Mouse (Mus musculus): ENCODE results near the gene Acacb. TPM values are rescaled to one million over a fixed set of nuclear protein-coding genes. Genes with fewer than 3 reads are reported as not detected.

Acacb gene
- total RNA-seq, 2 experiments from 2014 or later, result 101 to 102 TPM

DNA sequence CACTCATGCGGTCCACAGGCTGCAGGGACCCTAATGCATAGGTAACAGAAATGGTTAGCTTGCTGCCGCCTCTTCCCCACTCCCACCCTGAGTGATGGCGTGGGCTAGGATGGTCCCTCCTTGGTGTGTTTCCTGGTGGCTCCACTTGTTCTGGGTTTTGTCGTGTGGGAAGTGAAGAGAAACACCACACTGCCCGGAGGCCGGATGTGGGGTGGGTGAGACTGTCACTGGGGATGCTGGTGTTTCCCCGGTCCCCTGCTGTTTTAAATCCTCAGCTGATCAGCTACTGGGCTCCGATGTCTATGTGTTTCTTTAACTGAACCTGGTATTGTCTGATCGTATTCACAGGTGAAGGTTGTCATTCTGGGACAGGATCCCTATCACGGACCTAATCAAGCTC lies 10.8 kb upstream of the Acacb start:
- DNase-seq, result no peak

DNA sequence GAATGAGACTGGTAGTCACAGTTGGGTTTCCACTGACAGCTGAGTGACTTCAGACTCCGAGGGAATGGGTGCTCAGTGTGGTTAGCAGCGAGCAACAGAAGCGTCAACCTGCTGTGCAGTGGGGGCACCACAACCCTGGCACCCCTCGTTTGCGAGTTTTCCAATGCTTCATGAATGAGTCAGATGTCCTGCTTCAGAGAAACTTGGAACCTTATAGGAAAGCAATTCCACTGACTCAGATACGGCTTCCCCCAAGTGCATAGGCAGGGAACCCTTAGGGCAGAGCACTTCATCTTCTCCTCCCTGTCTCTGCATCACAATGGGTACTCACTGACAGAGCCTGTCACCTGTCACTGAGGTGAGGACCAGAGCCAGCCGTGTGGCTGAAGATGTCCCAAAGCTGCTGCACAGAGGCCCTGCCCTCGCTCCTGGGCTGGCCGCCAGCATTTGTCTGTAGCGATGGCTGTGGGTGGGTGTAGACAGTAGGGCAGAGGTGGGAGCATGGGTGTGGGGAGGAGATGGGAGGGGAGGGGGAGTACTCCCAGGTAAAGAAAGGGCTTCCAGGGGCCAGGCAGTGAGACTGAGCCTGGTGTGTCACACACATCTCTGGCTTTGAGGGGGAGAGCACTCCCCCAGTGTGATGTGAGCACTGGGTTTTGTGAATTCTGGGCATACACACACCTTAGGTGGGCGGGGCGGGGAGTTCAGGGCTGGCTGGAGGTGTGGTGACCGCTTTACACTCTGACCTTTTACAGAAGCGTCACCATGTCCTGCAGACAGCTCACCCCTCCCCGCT lies 8.7 kb upstream of the Acacb start:
- peak; percentile 56 for DNase-seq

DNA sequence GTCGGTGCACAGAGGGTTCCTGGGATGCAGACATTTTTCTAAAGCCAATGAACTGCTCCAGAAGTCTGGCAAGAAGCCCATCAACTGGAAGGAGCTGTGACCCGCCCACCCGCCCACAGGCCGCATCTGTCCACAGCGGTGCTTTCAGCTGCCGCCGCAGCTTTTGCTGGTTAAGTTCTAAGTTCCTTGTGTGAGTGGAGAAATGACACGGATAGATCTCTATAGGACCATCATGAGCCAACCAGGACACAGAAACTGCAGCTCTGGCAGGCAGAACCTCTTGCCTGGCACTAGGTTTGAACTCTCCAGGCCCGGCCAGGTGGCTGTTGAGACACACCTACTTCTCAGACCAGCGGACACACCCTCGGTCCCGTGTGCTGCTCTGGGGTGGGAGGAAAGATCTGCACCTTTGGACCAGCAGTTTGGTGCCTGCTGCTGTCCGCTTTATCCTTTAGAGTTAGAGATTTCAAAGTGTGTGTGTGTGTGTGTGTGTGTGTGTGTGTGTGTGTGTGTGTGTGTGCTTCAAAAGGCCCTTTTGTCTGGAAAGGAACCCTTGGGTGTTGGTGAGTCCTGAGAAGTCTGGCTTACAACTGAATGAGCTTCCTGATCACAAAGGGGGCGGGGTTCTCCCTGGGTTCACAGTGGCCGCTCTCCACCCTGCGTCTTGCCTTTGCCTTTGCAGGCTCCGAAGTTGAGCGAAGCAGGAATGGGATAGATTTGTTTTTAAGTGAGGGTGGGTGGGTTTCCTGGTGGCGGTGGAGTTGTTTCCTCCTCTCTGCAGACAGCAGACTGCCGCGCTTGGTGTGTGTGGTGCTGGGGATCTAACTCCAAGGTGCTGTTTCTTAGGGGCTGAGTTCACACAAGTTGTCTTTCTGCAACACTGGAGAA lies 7.8 kb upstream of the Acacb start:
- DNase-seq, result peak; percentile 48

DNA sequence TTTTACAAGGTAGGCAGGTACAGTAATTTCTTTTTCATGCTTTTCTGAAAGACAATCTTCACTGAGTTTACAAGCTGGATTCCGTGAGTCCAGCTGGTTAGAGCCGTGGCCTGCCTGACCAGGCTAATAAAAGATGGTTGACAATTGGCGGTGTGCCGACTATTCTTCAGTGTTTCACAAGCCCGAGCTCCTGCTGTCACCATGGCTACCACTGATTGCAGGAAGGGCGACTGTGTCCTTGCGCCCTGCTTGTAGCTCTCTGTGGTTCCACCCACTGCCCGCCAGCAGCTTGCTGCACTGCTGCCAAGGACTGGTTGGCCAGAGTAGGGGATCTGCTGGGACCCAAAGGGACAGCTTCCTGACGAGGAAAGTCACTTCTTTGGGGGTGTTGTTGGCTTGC lies 7.2 kb upstream of the Acacb start:
- DNase-seq, result peak; percentile 95

DNA sequence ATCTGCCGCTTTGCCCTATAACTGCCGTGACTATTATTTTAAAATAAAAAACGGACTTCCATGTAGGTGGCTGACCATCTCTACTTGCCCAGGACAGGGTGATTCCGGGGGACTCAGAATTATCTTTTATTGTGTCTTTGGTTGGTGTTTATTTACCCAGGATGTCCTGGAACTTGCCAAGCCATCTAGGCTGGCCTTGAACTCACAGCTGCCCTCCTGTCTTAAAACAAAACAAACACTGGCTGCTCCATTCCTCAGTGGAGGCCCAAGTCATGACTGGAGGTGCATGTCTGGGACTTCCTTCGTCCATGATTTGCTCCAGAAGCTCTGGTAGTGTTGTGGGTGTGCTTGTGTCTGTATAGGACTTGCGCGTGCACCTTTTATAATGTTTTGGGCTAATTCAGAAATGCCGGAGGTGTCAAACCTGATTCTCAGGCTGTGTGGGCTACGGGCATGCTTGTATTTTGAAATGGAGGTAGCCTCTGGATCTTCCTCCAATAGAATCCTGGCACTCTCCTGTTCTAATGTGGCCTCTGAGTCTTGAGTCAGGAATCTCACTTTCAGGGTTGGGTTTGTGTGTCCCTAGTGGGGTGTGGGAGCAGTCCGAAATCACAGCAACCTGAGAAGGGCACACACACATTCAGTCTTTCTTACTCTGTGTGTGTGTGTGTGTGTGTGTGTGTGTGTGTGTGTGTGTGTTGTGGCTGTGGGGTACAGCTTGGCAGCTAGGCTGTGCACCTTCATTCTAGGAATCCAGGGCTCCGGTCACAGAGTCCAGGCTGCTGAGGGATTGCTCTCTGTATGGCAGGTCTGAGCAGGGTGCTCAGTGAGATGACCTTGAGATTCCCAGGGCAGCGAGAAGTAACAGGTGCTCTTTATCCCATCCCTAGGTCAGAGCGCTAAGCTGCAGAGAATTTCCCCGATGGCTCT lies 973 bp downstream of the Acacb start:
- DNase-seq, result no peak

DNA sequence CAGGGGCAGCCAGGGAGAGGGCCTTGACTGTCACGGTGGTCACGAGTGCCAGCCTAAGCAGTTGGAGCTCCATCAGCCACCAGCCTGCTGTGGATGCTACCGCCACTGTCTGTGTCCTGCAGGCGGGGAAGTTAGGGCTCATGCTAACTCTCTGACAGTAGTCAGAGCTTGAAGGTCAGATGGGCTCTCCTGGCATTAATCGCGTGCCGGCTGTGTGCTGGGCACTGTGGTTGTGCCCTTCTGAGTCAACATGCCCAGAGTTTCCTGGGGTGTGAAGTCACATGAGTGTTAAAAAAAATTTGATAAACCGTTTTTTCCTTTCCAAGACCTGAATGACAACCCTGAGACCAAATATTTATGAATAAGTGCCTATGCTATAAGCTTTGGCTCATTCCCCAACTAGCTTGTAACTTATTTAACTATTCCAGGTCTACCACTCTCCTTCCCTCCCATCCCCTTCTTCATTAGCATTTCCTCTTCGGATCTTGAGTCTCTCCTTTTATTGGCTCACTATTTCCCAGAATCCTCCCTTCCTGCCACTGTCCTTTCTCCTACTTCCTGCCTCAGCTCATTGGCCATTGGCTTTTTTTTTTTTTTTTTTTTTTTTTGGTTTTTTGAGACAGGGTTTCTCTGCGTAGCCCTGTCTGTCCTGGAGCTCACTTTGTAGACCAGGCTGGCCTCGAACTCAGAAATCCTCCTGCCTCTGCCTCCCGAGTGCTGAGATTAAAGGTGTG lies 6.2 kb downstream of the Acacb start:
- no peak for DNase-seq

DNA sequence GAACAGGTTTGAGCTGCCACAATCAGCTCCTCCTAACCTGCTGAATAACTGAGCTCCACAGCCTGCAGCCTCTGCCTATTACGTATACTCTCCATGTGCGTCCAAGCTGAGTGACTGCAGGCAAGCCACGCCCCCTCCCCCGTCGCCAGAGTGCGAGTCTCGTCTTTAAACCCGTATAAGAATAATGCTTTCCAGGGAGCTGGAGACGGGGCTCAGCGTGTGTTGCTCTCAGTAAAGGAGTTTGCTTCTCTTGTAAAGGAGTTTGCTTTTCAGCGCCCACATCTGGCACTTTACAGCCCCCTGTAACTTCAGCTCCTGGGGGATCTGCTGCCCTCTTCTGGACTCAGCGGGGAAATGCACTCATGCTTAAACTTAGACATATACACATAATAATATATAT lies 7.2 kb downstream of the Acacb start:
- peak; percentile 49 for DNase-seq

DNA sequence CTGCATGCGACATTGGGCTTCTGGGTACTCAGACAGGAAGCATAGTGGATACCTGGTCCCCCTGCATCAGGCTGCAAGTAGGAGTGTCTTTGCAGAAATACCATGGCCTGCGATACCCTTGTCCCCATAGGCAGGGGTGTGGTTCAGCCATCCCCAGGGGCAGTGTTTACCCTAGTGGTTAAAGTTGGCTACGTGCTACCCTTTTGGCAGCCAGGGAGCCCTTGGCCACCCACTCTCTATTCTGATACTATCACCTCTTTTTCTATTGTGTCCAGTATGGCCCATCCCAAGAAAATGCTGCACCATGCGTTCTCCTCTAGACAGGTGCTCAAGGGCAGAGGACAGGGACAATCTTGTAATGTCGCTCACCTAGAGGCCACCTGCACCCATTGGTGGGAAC lies 8.4 kb downstream of the Acacb start:
- DNase-seq, result no peak

DNA sequence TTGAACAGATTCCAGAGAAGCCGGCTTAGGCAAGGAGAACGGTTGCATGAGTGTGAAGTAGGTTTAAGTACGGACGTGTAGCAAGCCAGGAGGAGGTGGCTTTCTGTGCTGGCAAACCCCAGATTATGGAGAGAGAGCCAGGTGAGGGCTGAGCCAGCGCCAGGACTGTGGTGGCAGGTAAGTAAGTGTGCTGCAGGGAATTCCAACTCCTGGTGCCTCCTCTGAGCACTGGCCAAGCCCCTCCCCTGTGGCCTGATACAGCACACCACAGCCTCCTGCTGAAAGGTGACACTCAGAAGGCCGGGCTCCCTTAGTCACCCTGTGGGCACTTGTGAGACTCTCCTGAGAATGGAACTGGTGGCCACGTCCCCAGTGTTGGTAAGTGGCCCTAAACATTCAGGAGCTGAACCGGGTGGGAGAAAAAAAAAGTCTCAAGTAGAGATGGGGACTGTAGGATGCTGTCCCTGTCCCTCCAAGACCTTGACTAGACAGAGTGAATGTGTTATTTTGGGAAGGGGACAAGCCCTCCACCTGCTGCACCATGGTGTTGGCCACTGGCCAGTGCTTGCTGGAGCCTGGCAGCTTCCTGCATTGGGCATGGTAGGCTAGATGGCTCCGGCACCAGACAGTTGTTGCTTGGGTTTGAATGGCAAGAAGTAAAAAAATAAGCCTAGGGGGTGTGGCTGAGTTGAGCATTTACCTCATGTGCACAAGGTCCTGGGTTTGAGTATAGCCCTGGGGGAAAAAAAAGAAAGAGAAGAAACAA lies 9.0 kb downstream of the Acacb start:
- DNase-seq, result peak; percentile 54

DNA sequence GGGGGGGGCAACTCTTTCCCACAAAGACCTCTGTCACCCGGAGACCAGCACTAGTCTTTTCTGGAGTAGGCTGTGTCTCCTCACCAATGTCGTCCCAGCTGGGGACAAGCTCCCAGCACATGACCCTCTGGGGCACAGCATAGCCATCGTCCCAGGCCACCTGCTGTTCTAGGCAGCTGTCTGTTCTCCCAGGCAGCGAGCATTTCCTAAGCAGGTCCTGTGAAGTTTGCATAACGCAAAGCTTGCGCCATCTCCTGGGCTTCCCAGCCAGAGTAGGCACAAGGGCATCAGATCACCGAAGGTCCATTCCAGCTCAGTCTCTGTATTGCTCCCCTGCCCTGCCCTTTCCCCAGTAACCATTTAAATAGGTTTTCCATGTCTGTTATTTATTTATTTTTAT lies 10.9 kb downstream of the Acacb start:
- no peak for DNase-seq

DNA sequence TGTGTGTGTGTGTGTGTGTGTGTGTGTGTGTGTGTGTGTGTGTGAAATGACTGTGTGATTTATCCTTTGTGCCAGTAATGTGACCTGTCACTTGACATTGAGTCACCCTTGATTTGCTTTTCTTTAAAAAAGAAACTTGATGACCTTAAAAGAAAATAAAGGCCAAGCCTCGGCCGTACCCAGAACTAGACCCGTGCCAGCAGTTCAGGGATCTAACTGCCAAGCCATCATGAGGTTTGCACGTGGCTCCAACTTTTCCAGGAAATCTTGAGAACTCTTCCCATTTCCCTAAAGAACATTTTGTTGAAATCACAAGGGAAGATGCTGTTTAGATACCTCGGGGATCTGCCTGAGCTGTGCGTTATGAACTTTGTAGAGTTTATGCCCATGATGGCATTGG lies 15.1 kb downstream of the Acacb start:
- DNase-seq, result no peak

DNA sequence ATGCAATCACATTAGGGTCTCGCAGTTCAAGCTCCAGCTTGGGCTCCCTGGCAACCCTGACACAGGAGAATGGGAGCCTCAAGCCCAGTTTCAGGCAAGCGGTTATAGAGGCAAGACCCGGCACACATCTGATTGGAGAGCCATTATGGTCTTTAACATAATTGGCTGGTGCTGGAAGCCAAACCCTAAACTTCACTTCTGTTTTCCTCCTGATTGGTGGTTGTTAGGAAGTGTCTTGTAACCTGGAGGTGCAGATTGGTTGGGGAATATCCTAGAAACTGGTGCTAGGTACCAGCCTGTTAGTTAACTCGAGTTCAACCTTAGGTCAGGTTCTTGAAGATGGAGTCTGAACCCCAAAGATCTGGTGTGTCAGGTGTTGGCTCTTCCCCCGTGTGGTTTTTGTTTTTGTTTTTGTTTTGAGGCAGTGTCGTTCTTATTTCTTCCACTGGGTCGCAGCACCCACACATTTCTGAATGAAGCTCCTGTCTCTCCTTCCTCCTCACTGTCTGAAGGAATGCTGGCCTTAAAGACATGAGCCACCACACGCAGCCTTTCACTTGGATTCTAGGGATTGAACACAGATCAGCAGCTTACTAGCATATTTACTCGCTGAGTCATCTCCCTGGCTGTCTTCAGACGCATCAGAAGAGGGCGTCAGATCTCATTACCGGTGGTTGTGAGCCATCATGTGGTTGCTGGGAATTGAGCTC lies 15.9 kb downstream of the Acacb start:
- DNase-seq, result no peak

DNA sequence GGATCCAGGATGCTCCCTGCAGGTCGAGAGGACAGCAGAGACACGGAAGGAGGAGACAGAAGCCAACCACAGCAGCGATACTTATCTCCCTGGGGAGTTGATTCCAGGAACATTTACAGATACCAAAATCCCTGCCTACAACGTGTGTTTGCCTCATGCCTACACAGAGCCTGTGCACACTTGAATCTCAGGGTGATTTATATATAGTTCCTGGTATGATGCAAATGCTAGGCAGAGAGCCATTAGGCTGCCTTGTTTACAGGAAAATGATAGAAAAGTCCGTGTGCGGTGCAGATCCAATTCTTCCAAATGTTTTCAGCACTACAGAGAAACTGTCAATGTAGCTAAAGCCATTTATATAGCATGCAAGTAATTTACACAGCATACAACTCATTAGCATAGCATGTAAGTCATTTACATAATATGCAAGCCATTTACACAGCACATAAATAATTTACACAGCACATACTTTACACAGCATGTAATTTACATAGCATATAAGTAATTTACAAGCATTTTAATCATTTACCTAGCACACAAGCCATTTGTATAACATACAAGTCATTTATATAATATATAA lies 16.9 kb downstream of the Acacb start:
- no peak for DNase-seq

DNA sequence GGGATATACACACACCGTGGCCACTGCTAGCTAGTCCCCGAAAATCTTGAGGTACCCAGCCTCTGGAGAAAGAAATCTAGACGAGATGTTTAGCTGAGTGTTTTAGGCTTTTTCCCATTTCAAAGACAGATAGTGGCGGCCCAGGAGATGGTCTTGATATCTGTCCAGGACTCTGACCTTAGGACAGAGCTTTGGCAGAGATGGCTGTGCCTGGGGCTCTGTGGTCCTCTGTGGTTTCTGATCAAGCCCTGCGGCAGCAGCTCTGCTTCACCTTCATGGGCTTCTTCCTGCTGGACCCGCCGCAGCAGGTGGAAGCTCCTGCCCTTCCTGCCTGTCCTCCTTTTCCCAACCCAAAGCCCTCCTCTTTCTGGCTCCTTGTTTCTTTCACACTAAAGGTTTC lies 24.0 kb downstream of the Acacb start:
- no peak for DNase-seq

DNA sequence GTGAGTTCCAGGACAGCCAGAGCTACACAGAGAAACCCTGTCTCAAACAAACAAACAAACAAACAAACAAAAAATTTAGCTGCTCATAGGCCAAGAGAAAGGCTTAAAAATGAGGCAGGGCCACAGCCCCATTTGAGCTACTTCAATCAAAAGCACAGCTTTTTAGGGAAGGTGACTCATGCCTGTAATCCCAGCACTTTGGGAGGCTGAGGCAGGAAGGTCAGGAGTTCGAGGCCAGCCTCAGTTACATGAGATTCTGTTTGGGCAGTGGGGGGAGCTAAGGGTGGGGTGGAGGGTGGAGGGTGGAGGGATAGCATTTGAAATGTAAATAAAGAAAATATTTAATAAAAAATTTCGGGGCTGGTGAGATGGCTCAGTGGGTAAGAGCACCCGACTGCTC lies 26.6 kb downstream of the Acacb start:
- no peak for DNase-seq

DNA sequence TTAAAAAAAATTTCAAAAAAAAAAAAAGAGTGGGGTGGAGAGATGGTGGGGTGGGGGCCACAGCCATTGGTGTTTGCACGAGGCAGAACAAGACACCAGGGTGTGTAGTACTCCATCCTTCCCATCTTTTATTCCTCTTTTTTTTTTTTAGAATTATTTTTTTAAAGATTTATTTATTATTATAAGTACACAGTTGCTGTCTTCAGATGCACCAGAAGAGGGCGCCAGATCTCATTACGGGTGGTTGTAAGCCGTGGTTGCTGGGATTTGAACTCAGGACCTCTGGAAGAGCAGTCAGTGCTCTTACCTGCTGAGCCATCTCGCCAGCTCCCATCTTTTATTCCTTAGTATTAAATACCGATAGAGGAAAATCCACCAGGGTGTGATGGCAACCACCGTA lies 27.1 kb downstream of the Acacb start:
- no peak for DNase-seq

DNA sequence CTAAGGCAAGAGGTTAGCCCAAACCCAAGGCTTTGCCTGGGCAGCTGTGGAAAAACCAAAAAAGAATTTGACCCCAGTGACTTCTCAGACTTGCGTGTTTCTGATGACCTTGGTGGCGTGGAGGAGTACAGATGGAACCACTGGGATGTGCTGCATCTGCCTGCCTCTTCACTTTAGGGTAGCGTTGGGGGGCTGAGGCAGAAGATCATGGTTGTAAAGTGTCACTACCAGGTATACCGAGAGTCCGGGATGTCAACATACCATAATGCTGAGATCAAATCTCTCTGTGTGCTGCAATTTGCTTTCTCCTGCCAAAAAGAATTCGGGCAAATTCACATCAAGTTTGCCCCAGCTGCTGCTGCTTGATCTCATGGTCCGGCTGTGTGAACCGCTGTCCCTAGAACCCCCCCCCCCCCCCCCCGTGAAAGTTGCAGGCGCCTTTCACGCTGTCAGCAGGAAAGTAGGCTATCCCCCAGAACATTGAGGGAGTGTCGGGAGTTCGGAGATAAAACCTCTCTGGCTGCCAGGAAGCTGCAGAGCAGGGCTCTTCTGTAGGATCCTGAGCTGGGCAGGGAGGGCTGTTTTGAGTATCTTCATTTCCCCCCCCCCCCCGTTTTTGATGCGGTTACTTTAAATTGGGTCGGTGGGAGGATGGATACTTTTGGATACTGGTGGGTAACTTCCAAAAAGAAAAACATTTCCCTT lies 27.7 kb downstream of the Acacb start:
- DNase-seq, result no peak

DNA sequence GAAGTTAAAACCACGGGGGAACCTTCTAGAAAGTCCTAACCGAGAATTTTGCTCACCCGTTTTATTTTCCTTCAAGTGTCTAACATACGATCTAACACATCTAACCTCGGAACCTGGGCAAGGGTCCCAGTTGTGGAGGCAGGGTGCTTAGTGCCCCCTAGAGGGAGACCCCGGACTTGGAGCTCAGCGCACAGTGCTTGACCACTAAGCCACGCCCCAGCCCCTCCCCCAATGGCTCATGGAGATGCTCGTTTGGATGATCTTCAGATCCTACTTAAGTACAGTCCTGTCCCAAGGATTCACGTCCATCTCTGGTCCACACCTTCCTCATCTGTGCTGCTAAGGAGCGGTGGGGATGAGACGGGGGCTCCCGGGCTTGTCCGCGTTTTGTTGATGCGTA lies 28.3 kb downstream of the Acacb start:
- peak; percentile 73 for DNase-seq

DNA sequence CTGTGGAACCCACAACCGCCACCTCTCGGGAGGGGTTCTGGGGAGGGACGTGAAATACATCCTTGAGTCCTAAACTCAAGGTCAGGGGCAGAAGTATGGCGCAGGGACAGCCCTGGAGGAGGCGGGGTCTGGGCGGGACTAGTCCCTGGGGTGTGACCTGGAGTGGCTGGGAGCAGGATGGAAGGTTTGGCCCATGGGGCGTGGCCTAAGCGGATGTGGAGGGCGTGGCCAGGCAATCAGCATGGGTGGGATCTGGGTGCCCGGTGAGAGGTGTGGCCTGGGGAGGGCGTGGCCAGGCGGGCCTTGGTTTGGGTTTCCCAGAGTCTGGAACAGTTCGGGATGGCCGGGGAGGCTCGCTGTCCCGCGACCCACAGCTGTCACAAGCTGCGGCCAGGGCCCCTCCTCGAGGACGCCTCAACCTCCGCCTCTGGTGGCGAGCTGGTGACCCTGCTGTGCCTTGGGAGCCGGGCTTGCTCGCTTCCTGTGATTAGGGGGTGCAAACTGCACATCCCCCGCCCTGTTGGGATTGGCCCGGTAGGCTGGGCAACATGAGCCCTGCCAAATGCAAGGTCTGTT lies 29.3 kb downstream of the Acacb start:
- peak; percentile 98 for DNase-seq

Measured in heart, postnatal 4 days (tissue).